Mouse (Mus musculus) bone marrow macrophage, adult 2 months (primary cell): Measurements from ENCODE around the gene Olfr323.

Experiments
- CTCF ChIP-seq: IDR thresholded peaks from 2 replicates; pipeline ENCODE4 v1.5.1; 2012; ENCODE audit warnings: low read depth, mild to moderate bottlenecking, low read length, moderate library complexity
- POLR2A ChIP-seq: IDR thresholded peaks from 2 replicates; pipeline ENCODE4 v1.6.1; 2012; ENCODE audit warnings: mild to moderate bottlenecking, low read depth, low read length, borderline replicate concordance

GRCm38 (mm10) chr11:58577430-58577829, 52.9 kb downstream of the Olfr323 start, which contains the start of gene Olfr325:
- no peak for TF ChIP-seq POLR2A
- TF ChIP-seq CTCF: no peak
